In genomic region chrX:48226225-48226624, GRCm38 (mm10) we compare ENCODE assay signal across 15 mouse cellular contexts.
"Had no signal": no experiment of that assay in that cellular context is flagged by ENCODE, and none has a peak within 500 bp of the region (broad histone marks: within the 10 kb centered on the region; RNA-seq: fewer than 3 reads in every experiment).

No protein-coding gene starts in this region.

- H3K36me3 ChIP-seq: neural tube, embryonic 15.5 days; stomach, embryonic 15.5 days had no signal

- H3K27me3 ChIP-seq: neural tube, embryonic 15.5 days; stomach, embryonic 15.5 days had no signal

- H3K4me1 ChIP-seq: neural tube, embryonic 15.5 days; stomach, embryonic 15.5 days had no signal

- H3K4me2 ChIP-seq: neural tube, embryonic 15.5 days; stomach, embryonic 15.5 days had no signal

- DNase-seq: retina, postnatal 1 day; right cerebral cortex, adult 18-20 months; right cerebral cortex, postnatal 14 days; right cerebral cortex, postnatal 25 days; right cerebral cortex, postnatal 4 days; spleen, adult 18-20 months; thymus, adult 18-20 months; thymus, adult 2 months; thymus, postnatal 14 days; thymus, postnatal 25 days; thymus, postnatal 36 days; thymus, postnatal 4 days had no signal

- H3K9ac ChIP-seq: neural tube, embryonic 15.5 days; stomach, embryonic 15.5 days had no signal

- H3K9me3 ChIP-seq: neural tube, embryonic 15.5 days; stomach, embryonic 15.5 days had no signal

- H3K4me3 ChIP-seq: neural tube, embryonic 15.5 days; stomach, embryonic 15.5 days had no signal

- H3K27ac ChIP-seq: neural tube, embryonic 15.5 days; stomach, embryonic 15.5 days; stomach, postnatal 0 days had no signal
